Mouse (Mus musculus) ES-Bruce4 (cell line): ENCODE results near the gene Cabin1. TPM values are rescaled to one million over a fixed set of nuclear protein-coding genes. Genes with fewer than 3 reads are reported as not detected.

Source experiments
- H3K27ac ChIP-seq: 2 replicates; pipeline ENCODE4 v1.5.1; 2012; ENCODE audit warnings: low read length, inconsistent platforms; ENCODE audit not compliant: insufficient read depth
- H3K27me3 ChIP-seq: 2 replicates; pipeline ENCODE4 v1.6.1; 2012; ENCODE audit warnings: mild to moderate bottlenecking, low read length, inconsistent platforms; ENCODE audit not compliant: control insufficient read depth, poor library complexity, insufficient read depth, severe bottlenecking
- H3K36me3 ChIP-seq: 2 replicates; pipeline ENCODE4 v1.6.1; 2012; ENCODE audit warnings: inconsistent platforms, mild to moderate bottlenecking, low read length, moderate library complexity; ENCODE audit not compliant: control insufficient read depth, poor library complexity, insufficient read depth, severe bottlenecking
- H3K4me1 ChIP-seq: one replicate; pipeline ENCODE4 v1.8.1; 2011; ENCODE audit warnings: low read length; ENCODE audit not compliant: control insufficient read depth, insufficient read depth
- H3K4me3 ChIP-seq: 2 replicates; pipeline ENCODE4 v1.5.1; 2011; ENCODE audit warnings: low read depth, mild to moderate bottlenecking, low read length
- H3K9ac ChIP-seq: 2 replicates; pipeline ENCODE4 v1.6.1; 2012; ENCODE audit warnings: low read depth, mild to moderate bottlenecking, inconsistent platforms; ENCODE audit not compliant: poor library complexity, severe bottlenecking
- H3K9me3 ChIP-seq: replicated peaks from 2 replicates; pipeline ENCODE4 v1.6.1; 2012; ENCODE audit warnings: mild to moderate bottlenecking, low read length, inconsistent platforms; ENCODE audit not compliant: control insufficient read depth, poor library complexity, insufficient read depth, severe bottlenecking
- CTCF ChIP-seq: IDR thresholded peaks from one replicate; pipeline ENCODE4 v1.8.1; 2011; ENCODE audit warnings: low read depth, low read length
- EP300 ChIP-seq: IDR thresholded peaks from 2 replicates; pipeline ENCODE4 v1.6.1; 2011; ENCODE audit warnings: low read depth, low read length; ENCODE audit not compliant: insufficient read depth
- POLR2A ChIP-seq: IDR thresholded peaks from one replicate; pipeline ENCODE4 v1.8.1; 2011; ENCODE audit warnings: low read length; ENCODE audit not compliant: insufficient read depth
- polyA plus RNA-seq: library from polyadenylated mRNA; stranded (reverse); fragments of >200 nt; gene quantifications from 2 replicates; pipeline ENCODE4 v1.2.4, GENCODE M21; 2011; ENCODE audit warnings: low read depth; ENCODE audit not compliant: missing spikeins, insufficient read depth, insufficient read length

The Cabin1 gene
- polyA plus RNA-seq, 1 experiment = 41.5 TPM

- H3K27ac ChIP-seq = no peak overlapping the region
- H3K27me3 ChIP-seq = no peaks in the 10 kb centered on the region
- no peaks in the 10 kb centered on the region for H3K4me1 ChIP-seq
- no peak for TF ChIP-seq EP300
- peak; percentile 80 for TF ChIP-seq CTCF
- no peak for TF ChIP-seq POLR2A
- no peak overlapping the region for H3K9ac ChIP-seq
- no peak overlapping the region for H3K4me3 ChIP-seq
- no peaks in the 10 kb centered on the region for H3K9me3 ChIP-seq
- peaks cover 9% of the 10 kb centered on the region for H3K36me3 ChIP-seq
These were observed 55.5 kb downstream of the Cabin1 start for GRCm38 (mm10) chr10:75708633-75708992.

DNA sequence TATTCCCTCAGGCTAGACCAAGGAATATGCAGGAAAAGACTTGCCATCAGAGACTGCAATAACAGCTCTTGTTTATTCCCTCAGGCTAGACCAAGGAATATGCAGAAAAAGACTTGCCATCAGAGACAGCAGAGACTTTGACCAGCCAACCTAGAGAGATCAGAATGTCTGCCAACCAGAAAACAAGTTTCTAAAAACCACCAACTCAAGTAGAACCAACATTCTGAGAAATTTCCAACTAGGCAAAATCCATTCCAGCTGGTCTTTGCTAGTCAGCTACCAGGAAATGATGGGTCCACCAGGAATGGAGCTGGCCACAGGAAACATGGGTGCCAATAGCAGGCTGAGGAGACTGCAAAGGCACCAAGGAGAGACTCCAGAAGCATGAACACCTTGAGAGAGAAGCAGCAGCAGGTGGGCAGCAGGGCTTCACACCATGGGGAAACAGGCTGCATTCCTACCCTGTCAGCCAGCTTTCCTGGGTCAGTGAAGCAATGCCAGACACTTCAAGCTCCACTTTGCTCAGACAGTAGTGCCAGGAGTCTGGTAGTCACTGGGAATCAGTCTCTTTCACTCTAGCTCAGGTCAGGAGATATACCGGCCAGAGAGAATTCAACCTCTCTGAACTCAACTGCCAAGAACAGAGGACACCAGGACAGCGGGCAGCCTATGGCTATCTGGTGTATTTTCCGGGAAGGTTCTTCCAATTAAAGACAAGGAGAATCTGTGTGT lies 56.1 kb downstream of the Cabin1 start:
- Histone ChIP-seq H3K36me3 (peaks cover 9% of the 10 kb centered on the region), H3K9me3 (no peaks in the 10 kb centered on the region), H3K27ac (no peak overlapping the region), H3K4me3 (no peak overlapping the region), H3K9ac (no peak overlapping the region), H3K4me1 (no peaks in the 10 kb centered on the region), H3K27me3 (no peaks in the 10 kb centered on the region)
- TF ChIP-seq POLR2A (no peak), CTCF (no peak), EP300 (no peak)

DNA sequence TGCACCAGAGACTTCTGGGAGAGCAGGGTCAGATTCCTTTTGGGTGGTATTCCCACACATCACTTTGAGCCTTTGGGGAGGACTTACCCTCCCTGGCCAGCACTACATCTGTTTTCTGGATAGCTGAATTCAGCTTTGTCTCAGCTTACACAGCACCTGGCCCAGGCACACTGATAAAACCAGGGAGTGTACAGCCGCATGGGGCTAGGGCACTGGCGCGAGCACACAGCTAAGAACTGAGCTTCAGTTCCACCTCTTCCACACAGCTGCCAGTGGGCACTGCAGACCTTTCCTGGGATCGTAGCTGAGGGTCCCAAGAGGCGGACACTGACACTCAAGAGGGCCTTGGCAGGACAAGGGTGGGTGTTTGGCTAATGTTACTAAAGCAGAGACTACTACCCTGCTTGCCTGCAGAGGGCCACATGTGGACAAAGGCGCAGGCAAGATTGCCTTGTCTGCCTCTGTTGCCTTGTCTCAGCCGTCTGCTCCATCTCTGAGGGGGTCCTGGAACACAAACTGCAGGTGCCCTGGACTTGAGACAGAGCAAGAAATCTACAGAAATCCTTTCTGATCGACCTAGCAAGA lies 57.4 kb downstream of the Cabin1 start:
- H3K4me1 ChIP-seq = no peaks in the 10 kb centered on the region
- H3K27me3 ChIP-seq = no peaks in the 10 kb centered on the region
- no peak for TF ChIP-seq CTCF
- no peak for TF ChIP-seq EP300
- no peak for TF ChIP-seq POLR2A
- H3K9ac ChIP-seq = no peak overlapping the region
- H3K36me3 ChIP-seq = peaks cover 5% of the 10 kb centered on the region
- no peak overlapping the region for H3K27ac ChIP-seq
- H3K9me3 ChIP-seq = no peaks in the 10 kb centered on the region
- H3K4me3 ChIP-seq = no peak overlapping the region

GRCm38 (mm10) chr10:75705681-75706400 lies 58.3 kb downstream of the Cabin1 start:
- H3K4me1 ChIP-seq = no peaks in the 10 kb centered on the region
- H3K4me3 ChIP-seq = no peak overlapping the region
- H3K9ac ChIP-seq = no peak overlapping the region
- no peaks in the 10 kb centered on the region for H3K27me3 ChIP-seq
- no peaks in the 10 kb centered on the region for H3K9me3 ChIP-seq
- TF ChIP-seq POLR2A (no peak), EP300 (no peak), CTCF (no peak)
- peaks cover 4% of the 10 kb centered on the region; the same call in 1 of the 2 replicates for H3K36me3 ChIP-seq
- no peak overlapping the region for H3K27ac ChIP-seq

- peaks cover 9% of the 10 kb centered on the region; the same call in 1 of the 2 replicates for H3K36me3 ChIP-seq
- no peak overlapping the region for H3K27ac ChIP-seq
- H3K27me3 ChIP-seq = no peaks in the 10 kb centered on the region
- H3K9ac ChIP-seq = no peak overlapping the region
- TF ChIP-seq CTCF (no peak), POLR2A (no peak), EP300 (no peak)
- H3K4me1 ChIP-seq = no peaks in the 10 kb centered on the region
- no peak overlapping the region for H3K4me3 ChIP-seq
- H3K9me3 ChIP-seq = no peaks in the 10 kb centered on the region
These were observed 59.6 kb downstream of the Cabin1 start for GRCm38 (mm10) chr10:75704212-75705185.
